Mouse (Mus musculus) stomach, postnatal 0 days (tissue): ENCODE measurements around the gene Opn1sw. TPM values are rescaled to one million over a fixed set of nuclear protein-coding genes. Genes with fewer than 3 reads are reported as not detected.

ENCODE experiments used
- ATAC-seq: fragments of 200-750 bp; cut with Nextera tagmentation; 2 replicates; pipeline ENCODE4 v1.8.0; 2017; ENCODE audit not compliant: low FRiP score, low TSS enrichment
- DNase-seq: peaks from one replicate; pipeline ENCODE4 v3.0.0-alpha.2; 2016; ENCODE audit warnings: low spot score
- H3K27ac ChIP-seq: fragments of 300-500 bp; sonication (generic); replicated peaks from 2 replicates; pipeline ENCODE4 v1.5.1; 2014; ENCODE audit warnings: mild to moderate bottlenecking, control low read depth
- H3K27me3 ChIP-seq: fragments of 300-500 bp; sonication (generic); 2 replicates; pipeline ENCODE4 v1.6.1; 2014; ENCODE audit warnings: low read length; ENCODE audit not compliant: control insufficient read depth, insufficient read depth
- H3K36me3 ChIP-seq: fragments of 300-500 bp; sonication (generic); 2 replicates; pipeline ENCODE4 v1.6.1; 2014; ENCODE audit warnings: low read length, mixed read lengths; ENCODE audit not compliant: control insufficient read depth, insufficient read depth
- H3K4me1 ChIP-seq: fragments of 300-500 bp; sonication (generic); replicated peaks from 2 replicates; pipeline ENCODE4 v1.6.1; 2014; ENCODE audit warnings: antibody characterized with exemption; ENCODE audit not compliant: control insufficient read depth, insufficient read depth
- H3K4me2 ChIP-seq: fragments of 300-500 bp; sonication (generic); replicated peaks from 2 replicates; pipeline ENCODE4 v1.6.1; 2014; ENCODE audit warnings: low read depth, mild to moderate bottlenecking, control low read depth, moderate library complexity
- H3K4me3 ChIP-seq: fragments of 300-500 bp; sonication (generic); 2 replicates; pipeline ENCODE4 v1.5.1; 2014; ENCODE audit warnings: low read depth, low read length, control low read depth
- H3K9ac ChIP-seq: fragments of 300-500 bp; sonication (generic); 2 replicates; pipeline ENCODE4 v1.6.1; 2014; ENCODE audit warnings: mild to moderate bottlenecking, low read length, control low read depth, mixed read lengths
- H3K9me3 ChIP-seq: fragments of 300-500 bp; sonication (generic); 2 replicates; pipeline ENCODE4 v1.6.1; 2016; ENCODE audit warnings: low read length; ENCODE audit not compliant: control insufficient read depth
- CTCF ChIP-seq: IDR thresholded peaks from 2 replicates; pipeline ENCODE4 v1.5.1; 2016; ENCODE audit warnings: antibody characterized with exemption, low read depth, mild to moderate bottlenecking, moderate library complexity
- EP300 ChIP-seq: optimal IDR thresholded peaks from 2 replicates; pipeline ENCODE3; 2016; ENCODE audit warnings: antibody characterized with exemption
- WGBS: fragments of 180-500 bp; shearing (Covaris S2); extraction: QIAGEN DNeasy Blood & Tissue Kit; methylation state at CpG from one replicate; pipeline ENCODE4 v1.1.7; 2014; 5-methylcytosine and 5-hydroxymethylcytosine counted together
- polyA plus RNA-seq: library from polyadenylated mRNA; unstranded; fragments of >200 nt; fragmentation: Nextera tagmentation; extraction: Ambion mirVana; gene quantifications from 2 replicates; pipeline ENCODE4 v1.2.1, GENCODE M21; 2015

The Opn1sw gene
- polyA plus RNA-seq, 1 experiment from 2014 or later = 1.9 TPM

- Histone ChIP-seq H3K4me2 (peak within 1 kb of the TSS; percentile 69), H3K36me3 (no peaks in the 10 kb centered on the region), H3K4me1 (no peaks in the 10 kb centered on the region), H3K9me3 (no peaks in the 10 kb centered on the region), H3K4me3 (peak within 1 kb of the TSS; percentile 62), H3K27ac (peak within 1 kb of the TSS; percentile 85), H3K9ac (peak within 1 kb of the TSS; percentile 75), H3K27me3 (peaks cover 3% of the 10 kb centered on the region; the same call in 1 of the 2 replicates)
- DNase-seq (peak; percentile 41), ATAC-seq (peak; percentile 40; the same call in 1 of the 2 replicates)
- TF ChIP-seq CTCF (no peak), EP300 (no peak)
- WGBS = under 1% methylated on average over 72 of the region's 77 CpGs
Observed at GRCm38 (mm10) chr6:29433038-29433803, 45.0 kb upstream of the Opn1sw start, which contains the start of gene Flnc. TSS of gene Flnc (plus strand) at chr6:29433256.

- Histone ChIP-seq H3K27me3 (peaks cover 3% of the 10 kb centered on the region; the same call in 1 of the 2 replicates), H3K4me1 (no peaks in the 10 kb centered on the region), H3K9ac (peak overlapping the region; percentile 75; the same call in 1 of the 2 replicates), H3K4me3 (peak overlapping the region; percentile 62), H3K4me2 (peak overlapping the region; percentile 69), H3K9me3 (no peaks in the 10 kb centered on the region), H3K36me3 (no peaks in the 10 kb centered on the region), H3K27ac (no peak overlapping the region; the same call in 1 of the 2 replicates)
- ATAC-seq (no peak), DNase-seq (no peak)
- TF ChIP-seq EP300 = no peak
- TF ChIP-seq CTCF = no peak
Observed at GRCm38 (mm10) chr6:29432676-29433037, 44.4 kb upstream of the Opn1sw start.

- DNase-seq = no peak
- no peak for ATAC-seq
- Histone ChIP-seq H3K27me3 (peaks cover 3% of the 10 kb centered on the region; the same call in 1 of the 2 replicates), H3K9ac (no peak overlapping the region), H3K36me3 (no peaks in the 10 kb centered on the region), H3K27ac (no peak overlapping the region), H3K4me3 (no peak overlapping the region), H3K4me2 (no peak overlapping the region), H3K4me1 (no peaks in the 10 kb centered on the region), H3K9me3 (no peaks in the 10 kb centered on the region)
- 45% methylated on average over 3 of the region's 3 CpGs for WGBS
- TF ChIP-seq CTCF (no peak), EP300 (no peak)
Observed at GRCm38 (mm10) chr6:29432156-29432555, 43.9 kb upstream of the Opn1sw start.

DNA sequence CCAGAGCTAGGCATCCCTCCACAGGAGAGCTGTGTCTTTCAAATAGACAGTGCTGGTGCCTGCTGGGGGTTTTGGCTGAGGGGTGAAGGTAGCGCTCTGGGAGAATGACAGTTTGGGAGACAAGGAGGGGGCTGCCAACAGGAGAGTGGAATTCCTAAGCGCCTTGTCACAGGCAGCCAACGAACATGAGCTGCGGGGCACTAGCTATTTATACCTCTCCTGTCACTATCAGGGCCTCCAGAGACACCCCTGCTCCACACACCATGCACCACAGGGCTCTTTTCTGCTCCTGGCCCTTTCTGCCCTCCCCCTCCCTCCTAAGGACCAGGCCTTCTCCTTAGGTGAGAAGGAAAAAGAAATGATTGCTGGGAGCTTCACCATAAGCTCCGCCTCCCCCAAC is 43.2 kb upstream of the Opn1sw start:
- DNase-seq (peak; percentile 10), ATAC-seq (no peak)
- Histone ChIP-seq H3K4me3 (no peak overlapping the region), H3K9me3 (no peaks in the 10 kb centered on the region), H3K36me3 (no peaks in the 10 kb centered on the region), H3K9ac (no peak overlapping the region), H3K4me2 (no peak overlapping the region), H3K4me1 (no peaks in the 10 kb centered on the region), H3K27me3 (peaks cover 3% of the 10 kb centered on the region; the same call in 1 of the 2 replicates), H3K27ac (no peak overlapping the region)
- TF ChIP-seq CTCF (no peak), EP300 (no peak)
- 39% methylated on average over 5 of the region's 5 CpGs for WGBS

DNA sequence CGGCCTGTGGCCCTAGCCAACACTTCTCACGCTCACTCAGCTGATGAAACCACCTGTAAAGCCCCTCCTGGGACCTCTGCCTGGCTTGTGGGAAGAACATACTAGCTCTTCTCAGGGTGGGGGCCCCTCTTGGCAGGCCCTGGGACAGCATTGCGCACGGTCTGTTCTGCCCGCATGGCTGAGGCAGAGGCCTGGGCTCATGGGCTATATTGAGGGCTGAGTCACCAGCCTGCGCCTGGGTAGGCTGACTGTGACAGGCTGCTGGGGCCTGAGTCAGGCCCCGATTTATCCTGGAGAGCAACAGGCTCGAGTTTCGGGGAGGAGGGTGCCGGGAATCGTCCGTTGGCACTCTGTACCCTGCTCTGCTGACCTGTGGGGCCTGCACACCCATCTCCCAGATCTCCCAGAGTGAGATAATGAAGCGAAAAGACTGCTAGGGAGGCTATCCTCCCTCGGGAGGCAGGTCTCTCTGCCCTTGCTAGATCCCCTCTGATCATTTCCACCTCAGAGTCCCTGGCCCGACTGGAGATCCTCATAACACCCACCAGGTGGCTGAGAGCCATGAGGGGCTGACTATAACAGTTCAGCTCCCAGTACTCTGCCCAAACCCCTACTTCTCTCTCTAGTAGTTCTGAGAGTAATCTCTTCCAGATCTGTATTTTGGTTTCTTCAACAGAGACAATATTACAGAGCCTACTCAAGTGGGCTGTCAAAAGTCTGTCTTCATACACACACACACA is 42.6 kb upstream of the Opn1sw start:
- Histone ChIP-seq H3K4me3 (no peak overlapping the region), H3K36me3 (no peaks in the 10 kb centered on the region), H3K4me2 (no peak overlapping the region), H3K27me3 (peaks cover 3% of the 10 kb centered on the region; the same call in 1 of the 2 replicates), H3K9ac (no peak overlapping the region), H3K4me1 (no peaks in the 10 kb centered on the region), H3K27ac (no peak overlapping the region), H3K9me3 (no peaks in the 10 kb centered on the region)
- ATAC-seq (no peak), DNase-seq (peak; percentile 12)
- 59% methylated on average over 15 of the region's 15 CpGs for WGBS
- TF ChIP-seq CTCF (peak; percentile 14; the same call in 1 of the 2 replicates), EP300 (no peak)
